Mouse (Mus musculus): ENCODE results near the gene Esf1.
"Not testable (repeated sequence)": the region's sequence is repeated elsewhere in the genome, so short reads cannot be mapped to it uniquely, and the experiment has no call there.

Gene Esf1

DNA sequence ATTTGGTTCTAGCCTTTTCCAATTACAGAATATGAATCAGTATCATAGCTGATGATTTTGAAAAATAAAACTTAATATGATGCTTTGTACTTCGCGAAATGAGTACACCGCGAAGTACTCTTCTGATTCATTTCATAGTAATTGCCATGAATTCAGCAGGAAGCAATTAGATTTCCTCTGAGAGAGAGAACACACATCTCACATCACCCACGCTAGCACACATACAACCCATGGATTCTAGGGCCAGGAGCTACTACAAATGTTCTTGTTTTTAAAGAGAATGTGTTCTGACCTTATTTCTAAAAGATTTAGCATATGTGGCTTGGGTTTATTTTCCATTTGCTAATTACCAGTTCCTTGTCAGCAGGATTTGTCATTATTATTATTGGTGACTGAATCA lies 76.9 kb downstream of the Esf1 start:
- no peak for DNase-seq

DNA sequence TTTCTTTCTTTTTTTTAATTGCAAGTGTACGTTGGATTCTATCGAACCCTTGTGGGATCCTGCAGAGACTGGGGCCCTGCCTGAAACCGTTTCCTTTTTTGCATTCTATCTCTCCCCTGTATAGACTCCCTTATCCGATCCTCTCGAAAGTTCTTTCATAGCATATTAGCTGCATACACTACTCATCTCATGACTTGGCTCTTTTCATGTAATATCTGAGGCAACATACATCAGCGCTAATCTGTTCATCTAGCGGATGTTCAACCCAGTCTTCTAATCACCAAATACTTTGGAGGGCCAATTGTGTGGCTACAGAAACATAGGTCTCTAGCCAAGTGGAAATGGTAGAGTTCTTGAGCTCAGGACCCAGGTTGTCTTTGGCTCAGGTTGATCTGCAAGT lies 86.1 kb downstream of the Esf1 start:
- no peak for DNase-seq

DNA sequence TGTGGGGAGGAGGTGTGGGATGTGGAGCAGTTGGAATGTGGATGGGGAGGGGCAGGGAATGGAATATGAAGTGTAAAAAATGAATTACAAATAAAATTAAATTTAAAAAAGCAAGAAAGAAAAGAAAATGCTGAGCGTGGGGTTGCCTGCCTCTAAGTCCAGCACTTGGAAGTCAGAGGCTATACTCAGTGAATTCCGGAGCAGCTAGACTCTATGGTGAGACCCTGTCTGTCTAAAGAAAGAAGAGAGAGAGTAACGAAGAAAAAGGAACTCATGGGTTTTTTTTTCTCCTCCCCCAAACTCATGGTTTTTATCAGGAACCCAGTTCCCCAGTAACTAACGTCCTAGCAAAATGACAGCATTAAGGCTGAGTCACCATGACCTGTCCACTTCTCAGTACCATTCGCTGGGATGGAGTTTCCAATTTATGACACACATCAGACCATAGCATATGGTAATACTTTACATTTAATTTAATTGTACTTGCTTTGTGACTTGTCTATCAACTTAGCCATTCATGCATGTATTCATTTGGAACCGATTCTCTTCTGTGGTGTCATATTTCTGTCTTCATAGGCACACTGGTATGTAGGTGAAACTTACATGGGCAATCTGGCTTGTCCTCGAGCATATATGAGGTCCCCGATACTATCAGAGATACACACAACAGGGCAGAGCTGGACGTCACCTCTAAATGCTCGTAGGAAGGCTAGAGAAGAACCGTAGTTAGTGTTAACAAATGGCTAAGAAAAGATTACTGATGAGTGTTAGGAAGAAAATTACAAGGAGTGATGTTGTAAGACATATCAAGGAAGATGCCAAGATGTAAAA lies 89.4 kb downstream of the Esf1 start:
- no peak for DNase-seq

DNA sequence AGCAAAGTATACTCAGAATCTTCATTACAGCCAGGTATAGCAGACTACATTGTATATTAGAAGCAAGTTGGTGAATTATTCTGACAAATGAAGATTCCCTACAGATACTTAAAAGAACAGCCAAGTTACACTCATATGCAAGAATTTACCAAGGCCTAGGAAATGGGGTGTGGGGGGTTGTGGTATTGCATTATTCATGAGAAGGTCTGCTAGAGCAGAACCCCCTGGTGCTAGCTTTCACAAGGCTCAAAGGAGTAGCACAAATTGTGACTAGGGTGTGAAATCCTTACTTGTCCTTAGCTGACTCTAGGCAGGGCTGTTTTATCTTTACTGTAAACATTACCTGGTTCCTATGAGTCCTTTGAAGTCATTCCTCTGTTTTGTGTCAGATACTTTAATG lies 91.1 kb downstream of the Esf1 start:
- not testable (repeated sequence) for DNase-seq

DNA sequence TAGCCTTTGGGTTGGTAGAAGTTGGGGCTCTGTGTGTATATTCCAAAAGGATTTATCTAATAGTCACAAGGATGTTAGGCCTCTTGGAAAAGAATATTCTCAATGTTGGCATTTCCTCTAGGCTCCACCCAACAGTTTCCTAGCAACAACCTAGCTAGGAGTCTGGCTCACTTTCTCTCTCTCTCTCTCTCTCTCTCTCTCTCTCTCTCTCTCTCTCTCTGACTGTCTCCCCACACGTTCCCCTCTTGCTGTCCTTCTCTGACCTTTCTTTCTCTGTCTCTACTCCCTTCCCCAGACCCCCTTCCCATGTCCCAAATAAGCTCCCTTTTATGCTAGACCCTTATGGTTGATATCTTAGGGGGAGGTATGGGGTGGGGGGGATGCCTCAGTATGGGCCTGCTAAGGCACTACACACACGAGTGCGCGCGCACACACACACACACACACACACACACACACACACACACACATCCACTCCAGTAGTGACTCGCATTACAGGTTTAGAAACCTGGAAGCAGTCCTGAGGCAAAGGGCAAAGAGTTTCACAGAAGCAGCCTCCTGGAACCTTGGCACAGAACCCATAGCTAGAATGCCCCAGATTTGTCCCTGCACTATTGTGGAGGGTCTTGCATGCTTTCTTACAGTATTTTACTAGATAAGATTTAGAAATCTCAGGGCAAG lies 91.6 kb downstream of the Esf1 start:
- no peak for DNase-seq

DNA sequence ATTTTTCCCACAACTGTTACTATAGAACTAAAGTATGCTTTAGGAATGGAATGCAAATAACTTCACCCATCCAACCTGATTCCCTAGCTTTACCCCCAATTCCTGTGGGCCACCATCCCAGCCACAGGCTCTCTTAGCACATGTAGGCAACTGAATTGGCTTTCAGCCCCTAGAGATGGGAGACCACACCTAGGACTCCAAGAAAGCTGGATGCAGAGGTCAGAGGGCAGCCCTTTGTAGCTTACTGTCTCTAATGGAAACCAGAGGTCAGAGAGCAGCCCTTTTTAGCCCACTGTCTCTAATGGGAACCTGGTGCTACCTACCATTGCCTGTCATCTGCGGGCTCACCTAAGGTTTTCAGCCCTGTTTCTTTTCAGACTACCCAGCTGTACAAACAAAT lies 92.9 kb downstream of the Esf1 start:
- no peak for DNase-seq

DNA sequence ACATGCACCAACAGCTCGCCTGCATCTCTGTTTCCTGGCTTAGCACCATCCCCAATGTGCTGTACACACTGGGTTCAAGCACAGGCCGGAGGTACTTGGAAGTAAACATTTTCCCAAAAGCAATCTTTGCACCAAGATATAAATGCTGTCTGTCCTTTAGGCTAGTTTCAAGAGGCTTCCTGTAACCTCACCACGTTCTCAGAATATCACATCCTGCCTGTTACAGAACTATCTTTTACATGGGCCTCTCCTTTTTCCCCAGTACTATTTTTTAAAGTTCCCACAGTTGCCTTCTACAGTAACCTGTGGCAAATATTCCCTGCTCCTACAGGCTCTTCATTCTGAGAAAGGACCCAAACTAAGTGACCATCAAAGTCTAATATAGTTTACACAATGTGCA lies 95.2 kb downstream of the Esf1 start:
- no peak for DNase-seq
